Mouse (Mus musculus) cerebellum, adult 2 months (tissue): Measurements from ENCODE around the gene Cfap54. TPM values are rescaled to one million over a fixed set of nuclear protein-coding genes. Genes with fewer than 3 reads are reported as not detected.
A peak's percentile ranks its signal among the peaks of the same experiment; 100 is the strongest.

Experiments used
- DNase-seq, 2 experiments: peaks; one replicate each; pipeline ENCODE4 v3.0.0; 2021
- H3K27ac ChIP-seq: fragments of 200-500 bp; 2 replicates; pipeline ENCODE4 v1.5.1; 2012; ENCODE audit warnings: low read length, control low read depth, inconsistent platforms; ENCODE audit not compliant: insufficient read depth
- H3K27me3 ChIP-seq: fragments of 200-500 bp; 2 replicates; pipeline ENCODE4 v1.6.1; 2012; ENCODE audit warnings: inconsistent platforms, mild to moderate bottlenecking, low read length, moderate library complexity; ENCODE audit not compliant: control insufficient read depth, insufficient read depth
- H3K4me1 ChIP-seq: fragments of 200-500 bp; 2 replicates; pipeline ENCODE4 v1.6.1; 2011; ENCODE audit warnings: low read length; ENCODE audit not compliant: control insufficient read depth, insufficient read depth
- H3K4me3 ChIP-seq: fragments of 200-500 bp; replicated peaks from 2 replicates; pipeline ENCODE3; 2011; ENCODE audit warnings: mild to moderate bottlenecking, low read depth, low read length, control low read depth; ENCODE audit not compliant: insufficient read depth
- CTCF ChIP-seq: fragments of 200-500 bp; IDR thresholded peaks from 2 replicates; pipeline ENCODE4 v1.5.1; 2011; ENCODE audit warnings: low read depth, mild to moderate bottlenecking, control low read depth, low read length, moderate library complexity, borderline replicate concordance; ENCODE audit not compliant: insufficient read depth
- POLR2A ChIP-seq: fragments of 200-500 bp; IDR thresholded peaks from 2 replicates; pipeline ENCODE4 v1.6.1; 2011; ENCODE audit warnings: low read length, control low read depth, borderline replicate concordance; ENCODE audit not compliant: insufficient read depth
- WGBS: fragments of 180-500 bp; shearing (Covaris S2); methylation state at CpG from one replicate; pipeline ENCODE4 v1.1.7; 2018; 5-methylcytosine and 5-hydroxymethylcytosine counted together
- polyA plus RNA-seq: library from polyadenylated mRNA; depleted of rRNA; stranded (reverse); fragments of >200 nt; gene quantifications from 2 replicates; pipeline ENCODE4 v1.2.3, GENCODE M21; 2012

Gene Cfap54
- polyA plus RNA-seq, 1 experiment = 0.95 TPM

GRCm38 (mm10) chr10:93077935-93078479 lies 3.4 kb downstream of the Cfap54 start:
- Histone ChIP-seq H3K4me1 (no peaks in the 10 kb centered on the region), H3K27ac (no peak overlapping the region), H3K4me3 (no peak overlapping the region), H3K27me3 (no peaks in the 10 kb centered on the region)
- no peak for DNase-seq
- 86% methylated on average over 11 of the region's 11 CpGs for WGBS
- TF ChIP-seq CTCF (no peak), POLR2A (no peak)

GRCm38 (mm10) chr10:93076376-93076775 lies 5.0 kb downstream of the Cfap54 start:
- H3K4me3 ChIP-seq = no peak overlapping the region
- TF ChIP-seq CTCF = no peak
- no peaks in the 10 kb centered on the region for H3K4me1 ChIP-seq
- no peak for DNase-seq
- H3K27ac ChIP-seq = no peak overlapping the region
- 87% methylated on average over 9 of the region's 9 CpGs for WGBS
- no peaks in the 10 kb centered on the region for H3K27me3 ChIP-seq

GRCm38 (mm10) chr10:93075856-93076255 lies 5.6 kb downstream of the Cfap54 start:
- no peak overlapping the region for H3K4me3 ChIP-seq
- no peaks in the 10 kb centered on the region for H3K4me1 ChIP-seq
- no peak overlapping the region for H3K27ac ChIP-seq
- no peak for DNase-seq
- H3K27me3 ChIP-seq = no peaks in the 10 kb centered on the region
- TF ChIP-seq POLR2A = no peak
- no peak for TF ChIP-seq CTCF
- WGBS = 86% methylated on average over 8 of the region's 8 CpGs

- Histone ChIP-seq H3K27me3 (no peaks in the 10 kb centered on the region), H3K27ac (no peak overlapping the region), H3K4me3 (no peak overlapping the region), H3K4me1 (no peaks in the 10 kb centered on the region)
- TF ChIP-seq CTCF = no peak
- TF ChIP-seq POLR2A = no peak
- no peak for DNase-seq
- 87% methylated on average over 2 of the region's 2 CpGs for WGBS
These were observed 8.6 kb downstream of the Cfap54 start for GRCm38 (mm10) chr10:93072769-93073168.

- Histone ChIP-seq H3K4me3 (no peak overlapping the region), H3K27ac (no peak overlapping the region), H3K4me1 (no peaks in the 10 kb centered on the region), H3K27me3 (no peaks in the 10 kb centered on the region)
- WGBS = 46% methylated on average over 3 of the region's 3 CpGs
- no peak for DNase-seq
- no peak for TF ChIP-seq CTCF
- TF ChIP-seq POLR2A = no peak
These were observed 9.7 kb downstream of the Cfap54 start for GRCm38 (mm10) chr10:93071753-93072152.

- Histone ChIP-seq H3K27me3 (no peaks in the 10 kb centered on the region), H3K27ac (no peak overlapping the region), H3K4me1 (no peaks in the 10 kb centered on the region), H3K4me3 (no peak overlapping the region)
- TF ChIP-seq POLR2A (no peak), CTCF (peak; percentile 46; the same call in 1 of the 2 replicates)
- 74% methylated on average over 9 of the region's 9 CpGs for WGBS
- DNase-seq = no peak
These were observed 11.1 kb downstream of the Cfap54 start for GRCm38 (mm10) chr10:93070121-93070898.

GRCm38 (mm10) chr10:93069721-93070120 lies 11.7 kb downstream of the Cfap54 start:
- no peaks in the 10 kb centered on the region for H3K4me1 ChIP-seq
- H3K27me3 ChIP-seq = no peaks in the 10 kb centered on the region
- H3K27ac ChIP-seq = no peak overlapping the region
- no peak overlapping the region for H3K4me3 ChIP-seq
- 39% methylated on average over 6 of the region's 6 CpGs for WGBS
- TF ChIP-seq POLR2A (no peak), CTCF (no peak)
- DNase-seq = no peak

GRCm38 (mm10) chr10:93069041-93069679 lies 12.3 kb downstream of the Cfap54 start:
- Histone ChIP-seq H3K4me1 (no peaks in the 10 kb centered on the region), H3K4me3 (no peak overlapping the region), H3K27ac (no peak overlapping the region), H3K27me3 (no peaks in the 10 kb centered on the region)
- TF ChIP-seq POLR2A = no peak
- no peak for TF ChIP-seq CTCF
- DNase-seq = no peak
- 87% methylated on average over 6 of the region's 6 CpGs for WGBS
